ENCODE assay signal across 9 mouse cellular contexts in the genomic region with DNA sequence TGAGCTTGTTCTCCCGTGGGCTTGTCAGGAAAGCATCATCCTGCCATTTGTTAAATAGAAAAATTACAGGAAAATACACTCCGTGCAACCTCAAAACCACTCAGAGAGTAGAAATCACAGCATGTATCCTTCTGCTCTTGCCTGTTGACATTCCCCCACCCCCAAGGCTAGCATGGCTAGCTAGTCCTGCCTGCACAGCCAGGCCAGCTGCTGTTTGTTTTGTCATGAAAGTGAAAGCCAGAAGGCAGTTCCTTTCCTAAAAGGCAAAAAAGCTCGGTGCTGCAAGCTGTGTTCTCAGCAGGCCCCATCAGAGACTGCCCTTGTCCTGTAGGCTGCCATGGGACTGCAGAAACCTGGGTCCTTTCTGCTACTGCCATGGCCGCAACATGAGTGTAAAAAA.
A peak's percentile ranks its signal among the peaks of the same experiment; 100 is the strongest.
DNase-seq lines count a peak whose midpoint lies in the region; ATAC-seq lines count a peak whose summit lies in the region.
"Had no signal": no experiment of that assay in that cellular context is flagged by ENCODE, and none has a peak within 500 bp of the region (broad histone marks: within the 10 kb centered on the region; RNA-seq: fewer than 3 reads in every experiment).

No protein-coding gene starts in this region.

- DNase-seq in gastrocnemius, postnatal 25 days: peak; percentile 10
- no peak for DNase-seq in gastrocnemius, adult 8-10 months (ENCODE audit: low spot score in 2 of 2)
- DNase-seq in urinary bladder, postnatal 14 days (ENCODE audit: low spot score): peak; percentile 46
- no peak for DNase-seq in urinary bladder, postnatal 4 days (ENCODE audit: low spot score in 2 of 2)
- peak; percentile 21 to 27 for DNase-seq in lung, adult 18-20 months
- DNase-seq in adipocyte (ENCODE audit: low spot score): no peak
- no peak for DNase-seq in adrenal gland, adult 2 months
- DNase-seq: kidney, postnatal 25 days had no signal

- no peak for ATAC-seq in erythroid progenitor cell, adult 5-6 weeks (replicated peaks; ENCODE audit: low FRiP score, poor library complexity, severe bottlenecking)

Comparison
In these comparisons a context has a peak if more than half of its experiments do, and no peak if none do; other contexts are left out.
1. DNase-seq: peak in gastrocnemius, postnatal 25 days (single experiment), urinary bladder, postnatal 14 days (single experiment) and lung, adult 18-20 months (2 of 2); none in gastrocnemius, adult 8-10 months (0 of 2), urinary bladder, postnatal 4 days (0 of 2), adipocyte (single experiment) and adrenal gland, adult 2 months (single experiment).